Mouse (Mus musculus): ENCODE data around the gene Orc6. TPM values are rescaled to one million over a fixed set of nuclear protein-coding genes. Genes with fewer than 3 reads are reported as not detected.

Orc6 gene
- total RNA-seq, 2 experiments from 2014 or later: 43.4 to 43.6 TPM

Other genes starting within 250 kb of the Orc6 start
- gene Fbxw9, start 239.6 kb upstream of the Orc6 start, total RNA-seq (2021): 10 to 100 TPM; 55.4 to 64.6 TPM
- gene Gm5741, start 231.7 kb upstream of the Orc6 start, total RNA-seq (2021): not detected
- 10 to 100 TPM; 59.9 to 72.1 TPM for gene Dhps, start 227.9 kb upstream of the Orc6 start, total RNA-seq (2021)
- gene Wdr83os, start 218.9 kb upstream of the Orc6 start, total RNA-seq (2021): 10 to 100 TPM; 60.8 to 61.8 TPM
- gene Wdr83, start 218.3 kb upstream of the Orc6 start, total RNA-seq (2021): 10 to 100 TPM; 26.5 to 30.8 TPM
- 10 to 100 TPM; 32.7 to 40.1 TPM for gene Man2b1, start 216.4 kb upstream of the Orc6 start, total RNA-seq (2021)
- 1 to 10 TPM; 5.1 to 5.3 TPM for gene Zfp791, start 176.5 kb upstream of the Orc6 start, total RNA-seq (2021)
- not detected for gene Cks1brt, start 147.7 kb upstream of the Orc6 start, total RNA-seq (2021)
- not detected for gene Olfr371, start 73.6 kb upstream of the Orc6 start, total RNA-seq (2021)
- gene Vps35, start 170 bp downstream of the Orc6 start, total RNA-seq (2021): 100 to 1,000 TPM; 145 to 148 TPM
- under 1 TPM; 0.36 to 0.39 TPM for gene Mylk3, start 86.7 kb downstream of the Orc6 start, total RNA-seq (2021)
- 10 to 100 TPM; 26.2 to 29.3 TPM for gene 4921524J17Rik, start 133.2 kb downstream of the Orc6 start, total RNA-seq (2021)
- gene Gpt2, start 192.9 kb downstream of the Orc6 start, total RNA-seq (2021): 10 to 100 TPM; 51.9 to 58.7 TPM

Data from layer of hippocampus, postnatal 10 days (tissue).